Mouse (Mus musculus): ENCODE data around the gene Nanos3.

Nanos3 gene

GRCm38 (mm10) chr8:84127202-84127901 is 57.7 kb downstream of the Nanos3 start:
- no peak for DNase-seq (ENCODE audit: low read depth, low spot score)

DNA sequence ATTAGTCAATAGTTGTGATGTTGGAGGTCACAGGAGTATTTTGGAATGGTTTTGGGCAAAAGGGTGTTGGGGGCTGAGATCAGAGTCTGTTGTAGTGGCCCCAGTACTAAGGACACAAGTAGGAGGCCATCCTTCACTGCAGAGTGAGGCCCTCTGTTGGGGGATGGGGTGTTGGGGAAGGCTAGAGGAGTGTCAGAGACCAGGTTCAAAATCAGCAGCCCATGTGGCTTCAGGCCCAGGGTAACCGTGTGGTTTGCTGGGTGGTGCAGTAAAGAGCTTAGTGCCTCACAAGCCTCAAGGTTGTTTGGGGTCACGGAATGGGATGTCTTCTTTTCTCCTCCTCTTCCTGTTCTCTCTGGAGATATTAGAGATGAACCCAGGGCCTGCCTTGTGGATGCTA is 58.3 kb downstream of the Nanos3 start:
- no peak for DNase-seq (ENCODE audit: low read depth, low spot score)

GRCm38 (mm10) chr8:84125656-84126055 is 59.4 kb downstream of the Nanos3 start, which contains the start of gene Podnl1:
Gene Podnl1, plus strand, starts transcription at chr8:84125989.
- no peak for DNase-seq (ENCODE audit: low read depth, low spot score)

All from WW6 (cell line).